Mouse (Mus musculus): ENCODE measurements around the gene Rnf115. TPM values are rescaled to one million over a fixed set of nuclear protein-coding genes. Genes with fewer than 3 reads are reported as not detected.

Gene Rnf115
- total RNA-seq (2014; rRNA removed) (43.7 and 52.6 TPM in 2 replicates), polyA plus RNA-seq (2015; fragmentation: Nextera tagmentation; extraction: Ambion mirVana) (58.2 and 63.6 TPM in 2 replicates)

GRCm38 (mm10) chr3:96727343-96727827 lies at the start of gene Rnf115, which contains the start of gene Polr3c:
Gene Rnf115, plus strand, starts transcription at chr3:96727664.
Gene Polr3c, minus strand, starts transcription at chr3:96727628.
- Histone ChIP-seq H3K4me1 (ENCODE audit: insufficient read depth) (peaks cover 11% of the 10 kb centered on the region; the same call in 1 of the 2 replicates), H3K4me3 (ENCODE audit: low read depth, low read length) (peak within 1 kb of the TSS; percentile 56), H3K27me3 (ENCODE audit: insufficient read depth, low read length) (no peaks in the 10 kb centered on the region), H3K27ac (ENCODE audit: low read depth, low read length) (peak within 1 kb of the TSS; percentile 79), H3K36me3 (ENCODE audit: insufficient read depth) (0 out of 2 replicates have a peak, but pooled peaks cover 7% of the 10 kb centered on the region), H3K9ac (peak within 1 kb of the TSS; percentile 70), H3K9me3 (ENCODE audit: low read length) (no peaks in the 10 kb centered on the region), H3K4me2 (ENCODE audit: low read depth) (peak within 1 kb of the TSS; percentile 64)
- no peak for TF ChIP-seq CTCF (IDR thresholded peaks at IDR 0.05; ENCODE audit: low read depth)
- DNase-seq (peak; percentile 93), ATAC-seq (peak; percentile 99)
- 3% methylated on average over 44 of the region's 52 CpGs for WGBS

- Histone ChIP-seq H3K4me2 (ENCODE audit: low read depth) (no peak overlapping the region), H3K4me3 (ENCODE audit: low read depth, low read length) (no peak overlapping the region), H3K36me3 (ENCODE audit: insufficient read depth) (no peaks in the 10 kb centered on the region), H3K27ac (ENCODE audit: low read depth, low read length) (no peak overlapping the region), H3K9ac (no peak overlapping the region), H3K27me3 (ENCODE audit: insufficient read depth, low read length) (no peaks in the 10 kb centered on the region), H3K4me1 (ENCODE audit: insufficient read depth) (peaks cover 7% of the 10 kb centered on the region; the same call in 1 of the 2 replicates), H3K9me3 (ENCODE audit: low read length) (no peaks in the 10 kb centered on the region)
- DNase-seq (no peak), ATAC-seq (no peak)
- WGBS: 63% methylated on average over 7 of the region's 7 CpGs
- TF ChIP-seq CTCF (IDR thresholded peaks at IDR 0.05; ENCODE audit: low read depth): no peak
Observed at GRCm38 (mm10) chr3:96678456-96678855, 49.0 kb upstream of the Rnf115 start.

- ATAC-seq (no peak), DNase-seq (no peak)
- Histone ChIP-seq H3K9ac (no peak overlapping the region), H3K27me3 (ENCODE audit: insufficient read depth, low read length) (no peaks in the 10 kb centered on the region; the same call in 1 of the 2 replicates), H3K27ac (ENCODE audit: low read depth, low read length) (no peak overlapping the region), H3K4me1 (ENCODE audit: insufficient read depth) (peaks cover 7% of the 10 kb centered on the region; the same call in 1 of the 2 replicates), H3K36me3 (ENCODE audit: insufficient read depth) (no peaks in the 10 kb centered on the region), H3K9me3 (ENCODE audit: low read length) (no peaks in the 10 kb centered on the region), H3K4me3 (ENCODE audit: low read depth, low read length) (no peak overlapping the region), H3K4me2 (ENCODE audit: low read depth) (no peak overlapping the region)
- no peak for TF ChIP-seq CTCF (IDR thresholded peaks at IDR 0.05; ENCODE audit: low read depth)
- WGBS: 24% methylated on average over 5 of the region's 5 CpGs
Observed at GRCm38 (mm10) chr3:96679159-96679674, 48.2 kb upstream of the Rnf115 start.

GRCm38 (mm10) chr3:96680269-96680956 lies 47.1 kb upstream of the Rnf115 start:
- no peak overlapping the region for H3K27ac ChIP-seq (ENCODE audit: low read depth, low read length)
- no peak for TF ChIP-seq CTCF (IDR thresholded peaks at IDR 0.05; ENCODE audit: low read depth)
- ATAC-seq: peak; percentile 85
- H3K4me3 ChIP-seq (ENCODE audit: low read depth, low read length): no peak overlapping the region
- H3K4me1 ChIP-seq (ENCODE audit: insufficient read depth): peaks cover 7% of the 10 kb centered on the region; the same call in 1 of the 2 replicates
- no peaks in the 10 kb centered on the region for H3K9me3 ChIP-seq (ENCODE audit: low read length)
- no peak overlapping the region for H3K4me2 ChIP-seq (ENCODE audit: low read depth)
- no peaks in the 10 kb centered on the region; the same call in 1 of the 2 replicates for H3K27me3 ChIP-seq (ENCODE audit: insufficient read depth, low read length)
- WGBS: 15% methylated on average over 12 of the region's 12 CpGs
- H3K9ac ChIP-seq: no peak overlapping the region
- DNase-seq: peak; percentile 50
- H3K36me3 ChIP-seq (ENCODE audit: insufficient read depth): no peaks in the 10 kb centered on the region

- Histone ChIP-seq H3K27me3 (ENCODE audit: insufficient read depth, low read length) (no peaks in the 10 kb centered on the region; the same call in 1 of the 2 replicates), H3K4me3 (ENCODE audit: low read depth, low read length) (no peak overlapping the region), H3K4me1 (ENCODE audit: insufficient read depth) (peaks cover 7% of the 10 kb centered on the region; the same call in 1 of the 2 replicates), H3K36me3 (ENCODE audit: insufficient read depth) (no peaks in the 10 kb centered on the region), H3K9me3 (ENCODE audit: low read length) (no peaks in the 10 kb centered on the region), H3K4me2 (ENCODE audit: low read depth) (no peak overlapping the region), H3K9ac (no peak overlapping the region), H3K27ac (ENCODE audit: low read depth, low read length) (no peak overlapping the region)
- no peak for DNase-seq
- WGBS: 82% methylated on average over 3 of the region's 3 CpGs
- TF ChIP-seq CTCF (IDR thresholded peaks at IDR 0.05; ENCODE audit: low read depth): no peak
- ATAC-seq: no peak
Observed at GRCm38 (mm10) chr3:96683496-96683895, 44.0 kb upstream of the Rnf115 start.

GRCm38 (mm10) chr3:96684151-96684821 lies 43.2 kb upstream of the Rnf115 start:
- DNase-seq (no peak), ATAC-seq (no peak)
- H3K9ac ChIP-seq: no peak overlapping the region
- no peaks in the 10 kb centered on the region; the same call in 1 of the 2 replicates for H3K27me3 ChIP-seq (ENCODE audit: insufficient read depth, low read length)
- no peaks in the 10 kb centered on the region for H3K9me3 ChIP-seq (ENCODE audit: low read length)
- H3K27ac ChIP-seq (ENCODE audit: low read depth, low read length): no peak overlapping the region
- no peak for TF ChIP-seq CTCF (IDR thresholded peaks at IDR 0.05; ENCODE audit: low read depth)
- peak overlapping the region; percentile 43 for H3K4me2 ChIP-seq (ENCODE audit: low read depth)
- peaks cover 7% of the 10 kb centered on the region; the same call in 1 of the 2 replicates for H3K4me1 ChIP-seq (ENCODE audit: insufficient read depth)
- 61% methylated on average over 17 of the region's 17 CpGs for WGBS
- H3K4me3 ChIP-seq (ENCODE audit: low read depth, low read length): no peak overlapping the region
- H3K36me3 ChIP-seq (ENCODE audit: insufficient read depth): no peaks in the 10 kb centered on the region

All from forebrain, postnatal 0 days (tissue).